ENCODE assay signal across 9 mouse cellular contexts in the genomic region with DNA sequence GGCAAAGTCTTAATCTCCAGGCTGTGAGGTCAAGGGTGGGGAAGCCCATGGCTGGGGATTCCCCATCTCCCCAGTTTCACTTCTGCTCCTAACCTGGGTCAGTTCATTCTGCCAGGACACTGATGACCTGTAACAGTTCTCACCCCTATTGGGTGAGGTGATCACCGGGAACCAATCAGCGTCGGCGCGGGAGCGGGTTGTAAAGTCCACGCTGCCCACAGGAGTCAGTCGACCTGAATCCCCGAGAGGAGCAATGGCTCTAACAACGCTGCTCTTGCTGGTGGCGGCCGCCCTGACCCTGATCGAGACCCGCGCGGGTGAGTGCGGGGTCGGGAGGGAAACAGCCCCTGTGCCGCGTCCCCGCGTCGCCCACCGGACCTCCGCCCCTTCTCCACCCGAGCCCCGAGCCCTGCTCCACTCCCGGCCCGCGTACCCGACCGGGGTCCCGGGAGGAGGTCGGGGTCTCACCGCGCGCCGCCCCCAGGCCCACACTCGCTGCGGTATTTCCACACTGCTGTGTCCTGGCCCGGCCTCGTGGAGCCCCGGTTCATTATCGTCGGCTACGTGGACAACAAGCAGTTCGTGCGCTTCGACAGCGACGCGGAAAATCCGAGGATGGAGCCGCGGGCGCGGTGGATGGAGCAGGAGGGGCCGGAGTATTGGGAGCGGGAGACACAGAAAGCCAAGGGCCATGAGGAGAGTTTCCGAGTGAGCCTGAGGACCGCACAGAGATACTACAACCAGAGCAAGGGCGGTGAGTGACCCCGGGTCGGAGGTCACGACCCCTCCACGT. TPM values are rescaled to one million over a fixed set of nuclear protein-coding genes. Genes with fewer than 3 reads are reported as not detected.
DNase-seq lines count a peak whose midpoint lies in the region; ATAC-seq and TF ChIP-seq lines count a peak whose summit lies in the region.
"Not testable (repeated sequence)": the region's sequence is repeated elsewhere in the genome, so short reads cannot be mapped to it uniquely, and the experiment has no call there.
"Had no signal": no experiment of that assay in that cellular context is flagged by ENCODE, and none has a peak within 500 bp of the region (broad histone marks: within the 10 kb centered on the region; RNA-seq: fewer than 3 reads in every experiment).

Gene H2-Q6 (plus strand): TSS at position 227 of the 793 bp plus-strand sequence.

- ATAC-seq in forebrain, embryonic 13.5 days = peak; percentile 55; the same call in 1 of the 2 replicates
- peak; percentile 81 for ATAC-seq in kidney, embryonic 15.5 days (replicated peaks; ENCODE audit: low FRiP score)
- ATAC-seq in liver, embryonic 14.5 days (ENCODE audit: insufficient read depth) = peak; percentile 75
- peak; percentile 61 for ATAC-seq in midbrain, embryonic 16.5 days

- H3K9ac ChIP-seq in forebrain, embryonic 13.5 days = peak within 1 kb of the TSS; percentile 57
- peak within 1 kb of the TSS; percentile 33 for H3K9ac ChIP-seq in kidney, embryonic 15.5 days
- not testable (repeated sequence) for H3K9ac ChIP-seq in liver, embryonic 14.5 days (replicated peaks)
- peak within 1 kb of the TSS; percentile 49; the same call in 1 of the 2 replicates for H3K9ac ChIP-seq in midbrain, embryonic 16.5 days (ENCODE audit: low read depth, low read length)

- DNase-seq in A20 (ENCODE audit: low read depth, low spot score) = peak; percentile 87
- peak; percentile 78 to 79 for DNase-seq in adrenal gland, postnatal 36 days
- DNase-seq in heart, postnatal 10 days = peak; percentile 29 to 67
- peak in 1 of 3 experiments; percentile 22 for DNase-seq in liver, embryonic 14.5 days (ENCODE audit: low read depth in 3 of 3, low spot score in 3 of 3)
- DNase-seq in spleen, postnatal 36 days (ENCODE audit: low spot score in 2 of 2) = peak; percentile 88 to 92

- intact Hi-C loops in heart, postnatal 10 days (cut with DNase I) = not testable (repeated sequence)

- TF ChIP-seq CTCF in liver, embryonic 14.5 days (IDR thresholded peaks at IDR 0.05; ENCODE audit: low read depth) = not testable (repeated sequence)

- not testable (repeated sequence) for H3K36me3 ChIP-seq in forebrain, embryonic 13.5 days (ENCODE audit: poor library complexity, severe bottlenecking); kidney, embryonic 15.5 days; liver, embryonic 14.5 days (replicated peaks; ENCODE audit: control insufficient read depth, insufficient read depth, low read depth); midbrain, embryonic 16.5 days (ENCODE audit: control insufficient read depth, insufficient read depth, low read length)

- peak within 1 kb of the TSS; percentile 35 for H3K4me3 ChIP-seq in forebrain, embryonic 13.5 days
- H3K4me3 ChIP-seq in kidney, embryonic 15.5 days (replicated peaks) = peak within 1 kb of the TSS; percentile 42
- peak within 1 kb of the TSS; percentile 14 to 15; a peak in 3 of 4 replicates for H3K4me3 ChIP-seq in liver, embryonic 14.5 days (ENCODE audit: insufficient read depth in 1 of 2, low read depth in 2 of 2, low read length in 2 of 2)
- peak within 1 kb of the TSS; percentile 41 for H3K4me3 ChIP-seq in midbrain, embryonic 16.5 days (ENCODE audit: low read depth, low read length)

- H3K27ac ChIP-seq in forebrain, embryonic 13.5 days; kidney, embryonic 15.5 days; liver, embryonic 14.5 days; midbrain, embryonic 16.5 days (ENCODE audit: low read length): not testable (repeated sequence)

- H3K4me2 ChIP-seq in forebrain, embryonic 13.5 days = peak within 1 kb of the TSS; percentile 63
- H3K4me2 ChIP-seq in kidney, embryonic 15.5 days = peak within 1 kb of the TSS; percentile 76
- H3K4me2 ChIP-seq in liver, embryonic 14.5 days (ENCODE audit: low read depth) = peak within 1 kb of the TSS; percentile 36
- peak within 1 kb of the TSS; percentile 68 for H3K4me2 ChIP-seq in midbrain, embryonic 16.5 days (ENCODE audit: low read length)

- peaks cover 36% of the 10 kb centered on the region for H3K27me3 ChIP-seq in forebrain, embryonic 13.5 days
- peaks cover 39% of the 10 kb centered on the region for H3K27me3 ChIP-seq in kidney, embryonic 15.5 days
- H3K27me3 ChIP-seq in liver, embryonic 14.5 days (ENCODE audit: control insufficient read depth, insufficient read depth, low read length) = peaks cover 12% of the 10 kb centered on the region
- not testable (repeated sequence) for H3K27me3 ChIP-seq in midbrain, embryonic 16.5 days (ENCODE audit: control insufficient read depth, insufficient read depth, low read depth, low read length)

- not testable (repeated sequence) for H3K9me3 ChIP-seq in forebrain, embryonic 13.5 days (replicated peaks); kidney, embryonic 15.5 days (replicated peaks); liver, embryonic 14.5 days (ENCODE audit: control insufficient read depth, low read length); midbrain, embryonic 16.5 days (replicated peaks; ENCODE audit: control insufficient read depth, low read length, poor library complexity, severe bottlenecking)

- H3K4me1 ChIP-seq in forebrain, embryonic 13.5 days; liver, embryonic 14.5 days (replicated peaks; ENCODE audit: control insufficient read depth in 2 of 2, insufficient read depth in 2 of 2, low read length in 1 of 2); midbrain, embryonic 16.5 days (ENCODE audit: control insufficient read depth, insufficient read depth, low read length): not testable (repeated sequence)
- peaks cover 12% of the 10 kb centered on the region for H3K4me1 ChIP-seq in kidney, embryonic 15.5 days

- not testable (repeated sequence) for TF ChIP-seq EP300 in liver, embryonic 14.5 days (IDR thresholded peaks at IDR 0.05; ENCODE audit: low read depth)

- WGBS in forebrain, embryonic 13.5 days = 1% methylated on average over 52 of the region's 66 CpGs
- WGBS in kidney, embryonic 15.5 days = 1% methylated on average over 59 of the region's 66 CpGs
- 2% methylated on average over 50 of the region's 66 CpGs for WGBS in liver, embryonic 14.5 days (ENCODE audit: insufficient replicate concordance)
- WGBS in midbrain, embryonic 16.5 days = 1% methylated on average over 49 of the region's 66 CpGs

RNA-seq across cellular contexts. Expression of gene H2-Q6, which starts in this region (rescaled TPM):
- total RNA-seq in adrenal gland, postnatal 36 days (2021) = 1 to 10 TPM; 2.4 to 6.2 TPM
- 0.22 and 0.43 TPM in 2 replicates for polyA plus RNA-seq in forebrain, embryonic 13.5 days (2015; fragmentation: Nextera tagmentation; extraction: Ambion mirVana)
- under 1 TPM; 0.25 to 0.38 TPM for total RNA-seq in heart, postnatal 10 days (2021)
- 3.0 and 5.2 TPM in 2 replicates for polyA plus RNA-seq in kidney, embryonic 15.5 days (2015; fragmentation: Nextera tagmentation; extraction: Ambion mirVana)
- polyA plus RNA-seq in liver, embryonic 14.5 days (2012; rRNA removed) = 10.3 and 11.2 TPM in 2 replicates
- polyA plus RNA-seq in liver, embryonic 14.5 days (2014; fragmentation: Nextera tagmentation; extraction: Ambion mirVana) = 7.6 and 11.1 TPM in 2 replicates
- polyA plus RNA-seq in midbrain, embryonic 16.5 days (2015; fragmentation: Nextera tagmentation; extraction: Ambion mirVana) = 1.1 and 1.3 TPM in 2 replicates
- total RNA-seq: left cerebral cortex, postnatal 10 days had no signal

Comparison
In these comparisons a context has a peak if more than half of its experiments do, and no peak if none do; other contexts are left out.
1. Peak in ATAC-seq, H3K4me3 ChIP-seq, H3K9ac ChIP-seq and H3K4me2 ChIP-seq in forebrain, embryonic 13.5 days; RNA of the gene not detected or under 1 TPM.
2. Peak in DNase-seq in heart, postnatal 10 days; RNA of the gene not detected or under 1 TPM.